Mouse (Mus musculus): Measurements from ENCODE around the gene Wnt9a.

DNA sequence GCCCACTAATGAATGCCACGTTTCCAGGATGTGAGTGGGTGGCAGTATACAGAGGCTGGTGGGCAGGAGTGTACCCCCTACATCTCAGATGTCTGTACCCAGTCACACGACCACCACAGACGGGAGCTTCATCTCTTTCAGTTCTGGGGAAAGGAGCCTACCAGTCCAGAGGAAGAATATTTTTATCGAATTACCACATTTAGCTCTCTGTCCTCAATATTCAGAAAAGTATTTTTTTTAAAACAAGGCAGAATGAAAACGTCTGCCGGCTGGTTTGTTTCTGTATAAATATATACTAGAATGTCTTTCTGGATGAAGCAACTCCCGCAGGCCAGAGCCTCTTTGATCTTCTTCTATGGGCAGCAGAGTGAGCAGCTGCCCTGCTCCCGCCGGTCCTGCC, 26.2 kb downstream of the Wnt9a start:
- TF ChIP-seq CTCF (IDR thresholded peaks at IDR 0.05), result no peak
- TF ChIP-seq EP300 (IDR thresholded peaks at IDR 0.05), result no peak

Measured in lung, postnatal 0 days (tissue).